Mouse (Mus musculus): ENCODE data around the gene Gm4559. TPM values are rescaled to one million over a fixed set of nuclear protein-coding genes. Genes with fewer than 3 reads are reported as not detected.
"Not testable (repeated sequence)": the region's sequence is repeated elsewhere in the genome, so short reads cannot be mapped to it uniquely, and the experiment has no call there.

The Gm4559 gene
- total RNA-seq, 2 experiments from 2014 or later, result not detected

GRCm38 (mm10) chr7:142278183-142278582 is 4.0 kb upstream of the Gm4559 start:
- DNase-seq, result peak; percentile 79

GRCm38 (mm10) chr7:142258254-142258653 is 15.9 kb downstream of the Gm4559 start, which contains the start of gene Gm2431:
Gene Gm2431, minus strand, starts transcription at chr7:142258354.
- DNase-seq, result not testable (repeated sequence)

- DNase-seq, result peak; percentile 37
These were observed 18.6 kb downstream of the Gm4559 start for GRCm38 (mm10) chr7:142255517-142255916.

- peak; percentile 65 for DNase-seq
These were observed 24.3 kb downstream of the Gm4559 start for GRCm38 (mm10) chr7:142249824-142250223.

- no peak for DNase-seq
These were observed 33.2 kb downstream of the Gm4559 start, which contains the start of gene Gm40460 for GRCm38 (mm10) chr7:142240978-142241377. Gene Gm40460, minus strand, starts transcription at chr7:142241078.

GRCm38 (mm10) chr7:142231540-142231939 is 42.6 kb downstream of the Gm4559 start:
- no peak for DNase-seq

DNA sequence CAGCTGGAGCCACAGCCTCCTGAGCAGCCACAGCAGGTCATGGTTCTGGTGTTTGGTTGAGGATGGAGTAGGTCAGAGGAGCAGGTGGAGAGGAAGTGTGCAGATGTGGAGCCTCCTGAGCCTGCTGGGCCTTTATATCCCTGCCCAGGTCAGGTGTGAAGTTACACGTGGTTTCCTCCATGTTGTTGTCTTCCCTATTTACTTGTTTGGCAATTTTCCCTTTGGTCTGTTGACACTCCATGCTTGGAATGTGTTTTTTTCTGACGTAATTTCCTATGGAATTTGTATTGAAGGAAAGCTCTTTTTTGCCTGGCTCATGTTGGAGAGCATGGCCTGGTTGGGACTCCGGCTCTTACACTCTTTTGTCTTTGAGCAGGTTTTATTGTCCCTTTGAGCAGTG is 44.3 kb downstream of the Gm4559 start, which contains the start of gene Krtap5-5:
Gene Krtap5-5, minus strand, starts transcription at position 101 of the 400 bp plus-strand sequence.
- DNase-seq, result not testable (repeated sequence)

- DNase-seq, result no peak
These were observed 49.6 kb downstream of the Gm4559 start for GRCm38 (mm10) chr7:142224518-142224917.

Other genes with a start within 250 kb of the Gm4559 start
- 10 to 100 TPM; 33.4 to 33.6 TPM for gene Mob2, start 213.3 kb downstream of the Gm4559 start, total RNA-seq (2021)
- gene Dusp8, start 178.5 kb downstream of the Gm4559 start, total RNA-seq (2021), result 10 to 100 TPM; 37.7 to 43.0 TPM
- not detected for gene Gm45618, start 153.6 kb downstream of the Gm4559 start, total RNA-seq (2021)
- not detected for gene Gm39115, start 138.3 kb downstream of the Gm4559 start, total RNA-seq (2021)
- gene Gm45337, start 129.8 kb downstream of the Gm4559 start, total RNA-seq (2021), result not detected
- gene Gm29735, start 117.2 kb downstream of the Gm4559 start, total RNA-seq (2021), result not detected
- gene Gm4553, start 108.6 kb downstream of the Gm4559 start, total RNA-seq (2021), result not detected
- gene Krtap5-2, start 98.4 kb downstream of the Gm4559 start, total RNA-seq (2021), result not detected
- not detected for gene Gm10153, start 84.0 kb downstream of the Gm4559 start, total RNA-seq (2021)
- gene Krtap5-3, start 73.0 kb downstream of the Gm4559 start, total RNA-seq (2021), result not detected
- not detected for gene Gm7579, start 62.5 kb downstream of the Gm4559 start, total RNA-seq (2021)
- not detected for gene Krtap5-5, start 44.4 kb downstream of the Gm4559 start, total RNA-seq (2021)
- gene Gm40460, start 33.3 kb downstream of the Gm4559 start, total RNA-seq (2021), result not detected
- gene Gm2431, start 16.0 kb downstream of the Gm4559 start, total RNA-seq (2021), result not detected
- gene Krtap5-1, start 22.8 kb upstream of the Gm4559 start, total RNA-seq (2021), result not detected
- not detected for gene Krtap5-4, start 29.2 kb upstream of the Gm4559 start, total RNA-seq (2021)
- 1 to 10 TPM; 2.0 TPM for gene Ifitm10, start 99.4 kb upstream of the Gm4559 start, total RNA-seq (2021)
- gene Gm49369, start 108.3 kb upstream of the Gm4559 start, total RNA-seq (2021), result 1 to 10 TPM in 1 of 2 experiments, under 1 TPM in 1; 0.43 to 1.7 TPM
- 100 to 1,000 TPM; 344 to 370 TPM for gene Ctsd, start 113.7 kb upstream of the Gm4559 start, total RNA-seq (2021)
- gene Syt8, start 160.5 kb upstream of the Gm4559 start, total RNA-seq (2021), result not detected
- 10 to 100 TPM in 1 of 2 experiments, 1 to 10 TPM in 1; 6.6 to 16.4 TPM for gene Tnni2, start 167.4 kb upstream of the Gm4559 start, total RNA-seq (2021)
- 100 to 1,000 TPM in 1 of 2 experiments, 10 to 100 TPM in 1; 93.3 to 108 TPM for gene Lsp1, start 186.4 kb upstream of the Gm4559 start, total RNA-seq (2021)
- 10 to 100 TPM in 1 of 2 experiments, under 1 TPM in 1; 0.98 to 10.9 TPM for gene Tnnt3, start 224.5 kb upstream of the Gm4559 start, total RNA-seq (2021)

Data from heart, postnatal 4 days (tissue).